ENCODE assay signal across 8 mouse cellular contexts in genomic region chr9:95121151-95121835, GRCm38 (mm10).
DNase-seq lines count a peak whose midpoint lies in the region; ATAC-seq lines count a peak whose summit lies in the region.

No protein-coding gene starts in this region.

- no peak for DNase-seq in heart, postnatal 25 days (ENCODE audit: low spot score)
- DNase-seq in neural tube, embryonic 11.5 days (ENCODE audit: low spot score): peak; percentile 40
- DNase-seq in adrenal gland, adult (ENCODE audit: inconsistent age in 2 of 2, low spot score in 1 of 2): no peak
- no peak for DNase-seq in layer of hippocampus, postnatal 14 days (ENCODE audit: low spot score in 2 of 2)
- DNase-seq in urinary bladder, adult 18-20 months (ENCODE audit: low spot score in 2 of 2): no peak

- H3K4me2 ChIP-seq in heart, embryonic 15.5 days: peak overlapping the region; percentile 37; the same call in 1 of the 2 replicates
- peak overlapping the region; percentile 16; the same call in 1 of the 2 replicates for H3K4me2 ChIP-seq in intestine, embryonic 15.5 days (replicated peaks)
- no peak overlapping the region for H3K4me2 ChIP-seq in neural tube, embryonic 11.5 days (ENCODE audit: low read depth)

- peaks cover 15% of the 10 kb centered on the region for H3K4me1 ChIP-seq in heart, embryonic 15.5 days (replicated peaks)
- H3K4me1 ChIP-seq in intestine, embryonic 15.5 days (replicated peaks): 0 out of 2 replicates have a peak, but pooled peaks cover 12% of the 10 kb centered on the region
- H3K4me1 ChIP-seq in neural tube, embryonic 11.5 days (ENCODE audit: control insufficient read depth, insufficient read depth, low read length): no peaks in the 10 kb centered on the region

- intact Hi-C loops in heart, postnatal 25 days (cut with DNase I): no loop called here

- H3K36me3 ChIP-seq in heart, embryonic 15.5 days: no peaks in the 10 kb centered on the region
- no peaks in the 10 kb centered on the region for H3K36me3 ChIP-seq in intestine, embryonic 15.5 days
- H3K36me3 ChIP-seq in neural tube, embryonic 11.5 days (ENCODE audit: control insufficient read depth, insufficient read depth, low read length): no peaks in the 10 kb centered on the region

- H3K27me3 ChIP-seq in heart, embryonic 15.5 days: no peaks in the 10 kb centered on the region
- H3K27me3 ChIP-seq in intestine, embryonic 15.5 days (replicated peaks): no peaks in the 10 kb centered on the region
- H3K27me3 ChIP-seq in neural tube, embryonic 11.5 days (ENCODE audit: control insufficient read depth, insufficient read depth, low read length): no peaks in the 10 kb centered on the region

- peak; percentile 78 for ATAC-seq in heart, embryonic 15.5 days (replicated peaks; ENCODE audit: insufficient number of reproducible peaks, insufficient read depth, low FRiP score, low read depth)
- ATAC-seq in common myeloid progenitor, adult 5-6 weeks (replicated peaks; ENCODE audit: low read depth, poor library complexity, severe bottlenecking): peak; percentile 46
- ATAC-seq in intestine, embryonic 15.5 days: peak; percentile 76
- no peak; the same call in 1 of the 2 replicates for ATAC-seq in neural tube, embryonic 11.5 days (ENCODE audit: insufficient read depth, low FRiP score, low TSS enrichment)

- peak overlapping the region; percentile 49; the same call in 1 of the 2 replicates for H3K27ac ChIP-seq in heart, embryonic 15.5 days
- H3K27ac ChIP-seq in intestine, embryonic 15.5 days: 0 out of 2 replicates have a peak overlapping the region, but pooled peaks have one; percentile 34
- H3K27ac ChIP-seq in neural tube, embryonic 11.5 days (ENCODE audit: low read depth, low read length): no peak overlapping the region

- no peak overlapping the region for H3K9ac ChIP-seq in heart, embryonic 15.5 days
- H3K9ac ChIP-seq in intestine, embryonic 15.5 days: no peak overlapping the region
- H3K9ac ChIP-seq in neural tube, embryonic 11.5 days (ENCODE audit: low read length): no peak overlapping the region

- 22% methylated on average over 11 of the region's 11 CpGs for WGBS in heart, embryonic 15.5 days
- WGBS in intestine, embryonic 15.5 days: 24% methylated on average over 11 of the region's 11 CpGs
- whole genome bisulfite sequencing in neural tube, embryonic 11.5 days: 41% methylated on average over 11 of the region's 11 CpGs

- no peak overlapping the region for H3K4me3 ChIP-seq in heart, embryonic 15.5 days
- H3K4me3 ChIP-seq in intestine, embryonic 15.5 days (replicated peaks): no peak overlapping the region
- H3K4me3 ChIP-seq in neural tube, embryonic 11.5 days (ENCODE audit: low read depth, low read length): no peak overlapping the region

- H3K9me3 ChIP-seq in heart, embryonic 15.5 days (replicated peaks): no peaks in the 10 kb centered on the region
- H3K9me3 ChIP-seq in intestine, embryonic 15.5 days: no peaks in the 10 kb centered on the region
- H3K9me3 ChIP-seq in neural tube, embryonic 11.5 days (ENCODE audit: control insufficient read depth, low read length): no peaks in the 10 kb centered on the region
